Mouse (Mus musculus): ENCODE measurements around the gene Ccl5. TPM values are rescaled to one million over a fixed set of nuclear protein-coding genes. Genes with fewer than 3 reads are reported as not detected.

The Ccl5 gene
- polyA plus RNA-seq, 1 experiment, result 519 TPM

- no peak for DNase-seq (ENCODE audit: low read depth in 1 of 2, low spot score in 2 of 2)
- Histone ChIP-seq H3K4me1 (ENCODE audit: control insufficient read depth, insufficient read depth, insufficient read length) (no peaks in the 10 kb centered on the region), H3K4me3 (ENCODE audit: extremely low read depth, insufficient read depth, insufficient read length) (no peak overlapping the region), H3K27me3 (ENCODE audit: control insufficient read depth, insufficient read depth, low read length) (no peaks in the 10 kb centered on the region), H3K36me3 (ENCODE audit: control insufficient read depth, insufficient read depth, low read length) (peaks cover 4% of the 10 kb centered on the region; the same call in 1 of the 2 replicates), H3K27ac (ENCODE audit: insufficient read depth, low read length) (no peak overlapping the region)
- WGBS, result 89% methylated on average over 2 of the region's 2 CpGs
- TF ChIP-seq POLR2A (IDR thresholded peaks at IDR 0.05; ENCODE audit: low read depth, low read length) (no peak), CTCF (IDR thresholded peaks at IDR 0.05; ENCODE audit: extremely low read depth, insufficient read depth, insufficient read length, insufficient replicate concordance) (no peak)
These were observed 34.7 kb downstream of the Ccl5 start for GRCm38 (mm10) chr11:83495571-83495970.

GRCm38 (mm10) chr11:83491488-83491887 lies 38.8 kb downstream of the Ccl5 start:
- 85% methylated on average over 4 of the region's 4 CpGs for WGBS
- Histone ChIP-seq H3K27ac (ENCODE audit: insufficient read depth, low read length) (no peak overlapping the region), H3K4me3 (ENCODE audit: extremely low read depth, insufficient read depth, insufficient read length) (no peak overlapping the region), H3K27me3 (ENCODE audit: control insufficient read depth, insufficient read depth, low read length) (no peaks in the 10 kb centered on the region), H3K36me3 (ENCODE audit: control insufficient read depth, insufficient read depth, low read length) (peaks cover 9% of the 10 kb centered on the region), H3K4me1 (ENCODE audit: control insufficient read depth, insufficient read depth, insufficient read length) (no peaks in the 10 kb centered on the region)
- DNase-seq (ENCODE audit: low read depth in 1 of 2, low spot score in 2 of 2), result no peak
- TF ChIP-seq CTCF (IDR thresholded peaks at IDR 0.05; ENCODE audit: extremely low read depth, insufficient read depth, insufficient read length, insufficient replicate concordance) (no peak), POLR2A (IDR thresholded peaks at IDR 0.05; ENCODE audit: low read depth, low read length) (no peak)

Other genes with a start within 250 kb of the Ccl5 start
- 2.2 and 6.3 TPM in 2 replicates for gene Slfn14, start 243.8 kb downstream of the Ccl5 start, polyA plus RNA-seq (2012; rRNA removed)
- gene Ap2b1, start 231.5 kb downstream of the Ccl5 start, polyA plus RNA-seq (2012; rRNA removed), result 25.6 and 26.1 TPM in 2 replicates
- 4.8 and 5.5 TPM in 2 replicates for gene Pex12, start 227.9 kb downstream of the Ccl5 start, polyA plus RNA-seq (2012; rRNA removed)
- gene Rasl10b, start 121.4 kb downstream of the Ccl5 start, polyA plus RNA-seq (2012; rRNA removed), result 0.34 and 0.64 TPM in 2 replicates
- not detected in 2 replicates for gene Gas2l2, start 101.1 kb downstream of the Ccl5 start, polyA plus RNA-seq (2012; rRNA removed)
- 1.3 and 2.1 TPM in 2 replicates for gene 1700020L24Rik, start 92.8 kb downstream of the Ccl5 start, polyA plus RNA-seq (2012; rRNA removed)
- 6.3 and 6.4 TPM in 2 replicates for gene Mmp28, start 67.4 kb downstream of the Ccl5 start, polyA plus RNA-seq (2012; rRNA removed)
- 8.9 and 11.0 TPM in 2 replicates for gene Taf15, start 57.4 kb downstream of the Ccl5 start, polyA plus RNA-seq (2012; rRNA removed)
- gene Heatr9, start 8.3 kb downstream of the Ccl5 start, polyA plus RNA-seq (2012; rRNA removed), result 0.18 and 0.21 TPM in 2 replicates
- gene Ccl9, start 48.1 kb upstream of the Ccl5 start, polyA plus RNA-seq (2012; rRNA removed), result 3.5 TPM in 2 replicates
- gene Ccl6, start 62.6 kb upstream of the Ccl5 start, polyA plus RNA-seq (2012; rRNA removed), result 12.5 and 15.6 TPM in 2 replicates
- gene Rpl9-ps1, start 115.1 kb upstream of the Ccl5 start, polyA plus RNA-seq (2012; rRNA removed), result not detected in 2 replicates
- gene Ccl3, start 118.8 kb upstream of the Ccl5 start, polyA plus RNA-seq (2012; rRNA removed), result 5.9 and 7.6 TPM in 2 replicates
- 3.8 and 5.1 TPM in 2 replicates for gene Ccl4, start 132.1 kb upstream of the Ccl5 start, polyA plus RNA-seq (2012; rRNA removed)
- 4.2 and 4.8 TPM in 2 replicates for gene Wfdc17, start 173.5 kb upstream of the Ccl5 start, polyA plus RNA-seq (2012; rRNA removed)
- not detected in 2 replicates for gene Wfdc18, start 178.5 kb upstream of the Ccl5 start, polyA plus RNA-seq (2012; rRNA removed)
- 17.1 and 20.6 TPM in 2 replicates for gene Wfdc21, start 216.4 kb upstream of the Ccl5 start, polyA plus RNA-seq (2012; rRNA removed)
- gene Heatr6, start 223.2 kb upstream of the Ccl5 start, polyA plus RNA-seq (2012; rRNA removed), result 18.2 and 26.6 TPM in 2 replicates